Mouse (Mus musculus): ENCODE measurements around the gene Gse1.

DNA sequence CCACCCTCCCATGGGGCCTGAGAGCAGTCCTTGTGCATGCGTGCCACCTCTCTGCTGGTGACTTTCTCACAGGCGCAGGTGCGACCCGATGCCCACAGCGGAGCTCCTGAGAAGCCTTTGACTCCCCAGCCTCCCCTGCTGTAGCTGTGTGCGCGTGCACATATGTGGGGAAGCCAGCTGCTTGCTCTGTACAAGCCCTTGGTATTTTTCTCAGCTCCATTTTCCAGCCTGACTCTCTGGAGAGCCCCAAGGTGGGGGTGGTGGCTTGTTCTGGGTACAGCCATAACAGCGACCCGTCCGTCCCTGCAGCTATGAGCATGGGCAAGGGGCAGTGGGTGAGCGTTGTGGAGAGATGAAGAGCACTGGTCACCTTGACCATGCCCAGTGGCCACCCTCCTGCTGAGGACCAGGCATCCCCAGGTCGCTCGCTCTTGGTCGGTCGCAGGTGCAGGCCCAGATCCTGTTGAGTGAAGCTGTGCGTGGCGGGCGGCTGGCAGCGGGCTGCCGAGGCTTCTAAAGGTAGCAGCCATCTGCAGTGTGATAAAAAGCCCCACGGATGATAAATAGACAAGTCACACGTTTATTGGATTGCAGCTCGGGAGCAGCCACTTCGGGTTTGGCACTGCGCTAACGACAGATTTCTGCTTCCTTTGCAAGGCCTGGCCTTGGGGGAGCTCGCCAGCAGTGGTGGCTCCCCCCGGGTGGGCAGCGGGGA, 184.8 kb downstream of the Gse1 start:
- TF ChIP-seq ZC3H11A (IDR thresholded peaks at IDR 0.05; ENCODE audit: borderline replicate concordance, low read depth, low read length) (no peak), CHD2 (IDR thresholded peaks at IDR 0.05; ENCODE audit: low read depth, low read length) (no peak), ZNF384 (IDR thresholded peaks at IDR 0.05; ENCODE audit: low read depth, low read length) (no peak), MAFK (IDR thresholded peaks at IDR 0.05; ENCODE audit: insufficient read depth, low read depth, low read length) (no peak)
